Mouse (Mus musculus) stomach, postnatal 0 days (tissue): ENCODE results near the gene Prdm16.

Experiments used
- CTCF ChIP-seq: IDR thresholded peaks from 2 replicates; pipeline ENCODE4 v1.5.1; 2016; ENCODE audit warnings: antibody characterized with exemption, low read depth, mild to moderate bottlenecking, moderate library complexity
- EP300 ChIP-seq: optimal IDR thresholded peaks from 2 replicates; pipeline ENCODE3; 2016; ENCODE audit warnings: antibody characterized with exemption

DNA sequence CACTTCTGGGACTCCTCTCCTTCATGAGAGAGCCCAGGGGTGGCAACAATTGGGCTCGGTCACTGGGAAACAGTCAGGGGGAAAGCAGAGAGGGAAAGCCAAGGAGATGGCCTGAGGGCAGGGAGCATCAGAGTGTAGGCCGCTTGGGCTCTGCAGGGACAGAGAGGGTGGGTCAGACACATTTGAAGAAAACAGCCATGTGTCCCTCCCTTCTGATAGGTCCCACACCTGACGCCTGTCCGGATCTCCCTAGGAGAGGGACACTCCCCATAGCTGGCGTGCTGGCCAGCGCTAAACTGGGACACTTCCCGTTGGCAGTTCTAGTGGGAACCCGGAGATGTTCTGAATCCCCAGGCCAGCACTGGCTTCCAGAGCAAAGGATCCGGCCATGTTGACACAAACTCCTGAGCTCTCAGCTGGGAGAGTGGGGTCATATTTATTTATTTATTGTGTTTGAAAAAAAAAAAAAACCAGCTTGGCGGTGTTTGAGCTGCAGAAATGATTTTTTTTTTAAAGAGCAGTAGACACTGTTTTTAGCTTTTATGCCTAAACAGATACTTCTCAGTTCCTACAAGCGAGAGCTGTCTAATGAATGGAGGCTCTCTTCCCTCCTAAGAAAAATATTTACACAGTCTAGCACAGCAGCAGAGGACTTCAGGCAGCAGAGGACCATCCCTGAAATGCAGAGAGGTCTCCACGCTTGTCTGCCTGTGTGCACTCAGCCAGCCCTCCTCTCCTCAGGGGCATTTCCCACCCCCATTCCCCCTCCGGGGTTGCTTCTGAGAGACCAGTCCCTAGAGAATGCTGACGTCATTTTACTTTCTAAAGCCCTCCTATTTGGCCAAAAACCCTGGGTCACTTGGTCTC is 154.7 kb downstream of the Prdm16 start:
- TF ChIP-seq CTCF = no peak
- no peak for TF ChIP-seq EP300
